Mouse (Mus musculus) stomach, postnatal 0 days (tissue): ENCODE measurements around the gene Gga3. TPM values are rescaled to one million over a fixed set of nuclear protein-coding genes. Genes with fewer than 3 reads are reported as not detected.

ENCODE experiments used
- ATAC-seq: fragments of 200-750 bp; cut with Nextera tagmentation; 2 replicates; pipeline ENCODE4 v1.8.0; 2017; ENCODE audit not compliant: low FRiP score, low TSS enrichment
- DNase-seq: peaks from one replicate; pipeline ENCODE4 v3.0.0-alpha.2; 2016; ENCODE audit warnings: low spot score
- H3K27ac ChIP-seq: fragments of 300-500 bp; sonication (generic); replicated peaks from 2 replicates; pipeline ENCODE4 v1.5.1; 2014; ENCODE audit warnings: mild to moderate bottlenecking, control low read depth
- H3K27me3 ChIP-seq: fragments of 300-500 bp; sonication (generic); 2 replicates; pipeline ENCODE4 v1.6.1; 2014; ENCODE audit warnings: low read length; ENCODE audit not compliant: control insufficient read depth, insufficient read depth
- H3K36me3 ChIP-seq: fragments of 300-500 bp; sonication (generic); 2 replicates; pipeline ENCODE4 v1.6.1; 2014; ENCODE audit warnings: low read length, mixed read lengths; ENCODE audit not compliant: control insufficient read depth, insufficient read depth
- H3K4me1 ChIP-seq: fragments of 300-500 bp; sonication (generic); replicated peaks from 2 replicates; pipeline ENCODE4 v1.6.1; 2014; ENCODE audit warnings: antibody characterized with exemption; ENCODE audit not compliant: control insufficient read depth, insufficient read depth
- H3K4me2 ChIP-seq: fragments of 300-500 bp; sonication (generic); replicated peaks from 2 replicates; pipeline ENCODE4 v1.6.1; 2014; ENCODE audit warnings: low read depth, mild to moderate bottlenecking, control low read depth, moderate library complexity
- H3K4me3 ChIP-seq: fragments of 300-500 bp; sonication (generic); 2 replicates; pipeline ENCODE4 v1.5.1; 2014; ENCODE audit warnings: low read depth, low read length, control low read depth
- H3K9ac ChIP-seq: fragments of 300-500 bp; sonication (generic); 2 replicates; pipeline ENCODE4 v1.6.1; 2014; ENCODE audit warnings: mild to moderate bottlenecking, low read length, control low read depth, mixed read lengths
- H3K9me3 ChIP-seq: fragments of 300-500 bp; sonication (generic); 2 replicates; pipeline ENCODE4 v1.6.1; 2016; ENCODE audit warnings: low read length; ENCODE audit not compliant: control insufficient read depth
- CTCF ChIP-seq: IDR thresholded peaks from 2 replicates; pipeline ENCODE4 v1.5.1; 2016; ENCODE audit warnings: antibody characterized with exemption, low read depth, mild to moderate bottlenecking, moderate library complexity
- EP300 ChIP-seq: optimal IDR thresholded peaks from 2 replicates; pipeline ENCODE3; 2016; ENCODE audit warnings: antibody characterized with exemption
- WGBS: fragments of 180-500 bp; shearing (Covaris S2); extraction: QIAGEN DNeasy Blood & Tissue Kit; methylation state at CpG from one replicate; pipeline ENCODE4 v1.1.7; 2014; 5-methylcytosine and 5-hydroxymethylcytosine counted together
- polyA plus RNA-seq: library from polyadenylated mRNA; unstranded; fragments of >200 nt; fragmentation: Nextera tagmentation; extraction: Ambion mirVana; gene quantifications from 2 replicates; pipeline ENCODE4 v1.2.1, GENCODE M21; 2015

Gga3 gene
- polyA plus RNA-seq, 1 experiment from 2014 or later = 5.2 TPM

GRCm38 (mm10) chr11:115611173-115611572, 7.3 kb upstream of the Gga3 start:
- Histone ChIP-seq H3K27ac (no peak overlapping the region), H3K4me1 (peaks cover 5% of the 10 kb centered on the region; the same call in 1 of the 2 replicates), H3K4me2 (no peak overlapping the region), H3K9ac (no peak overlapping the region), H3K36me3 (peaks cover 18% of the 10 kb centered on the region; the same call in 1 of the 2 replicates), H3K27me3 (no peaks in the 10 kb centered on the region), H3K4me3 (no peak overlapping the region; the same call in 1 of the 2 replicates), H3K9me3 (no peaks in the 10 kb centered on the region)
- no peak for DNase-seq
- TF ChIP-seq EP300 (no peak), CTCF (no peak)
- ATAC-seq = no peak
- 56% methylated on average over 6 of the region's 6 CpGs for WGBS

DNA sequence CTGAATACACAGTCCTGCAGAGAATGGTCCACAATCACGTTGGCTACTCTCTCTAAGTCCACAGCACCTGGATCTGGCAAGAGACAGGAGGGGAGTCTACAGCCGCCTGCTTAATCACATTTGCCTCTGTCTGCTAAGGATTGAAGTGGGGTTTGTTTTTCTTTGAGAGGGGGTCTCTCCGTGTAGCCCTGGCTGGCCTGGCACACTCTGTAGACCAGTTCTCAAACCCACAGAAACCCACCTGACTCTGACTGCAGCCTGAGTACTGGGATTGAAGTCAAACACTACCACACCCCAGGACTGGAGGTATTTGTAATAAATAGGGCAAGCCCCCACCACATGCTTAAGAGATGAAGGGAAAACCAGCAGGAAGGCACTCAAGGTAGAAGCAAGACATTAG, 5.7 kb upstream of the Gga3 start:
- Histone ChIP-seq H3K4me3 (no peak overlapping the region), H3K9me3 (no peaks in the 10 kb centered on the region), H3K27ac (no peak overlapping the region), H3K4me2 (no peak overlapping the region), H3K27me3 (no peaks in the 10 kb centered on the region), H3K36me3 (peaks cover 18% of the 10 kb centered on the region; the same call in 1 of the 2 replicates), H3K4me1 (peaks cover 5% of the 10 kb centered on the region; the same call in 1 of the 2 replicates), H3K9ac (no peak overlapping the region)
- TF ChIP-seq EP300 = no peak
- no peak for TF ChIP-seq CTCF
- DNase-seq (no peak), ATAC-seq (no peak)
- 56% methylated on average over 3 of the region's 3 CpGs for WGBS

DNA sequence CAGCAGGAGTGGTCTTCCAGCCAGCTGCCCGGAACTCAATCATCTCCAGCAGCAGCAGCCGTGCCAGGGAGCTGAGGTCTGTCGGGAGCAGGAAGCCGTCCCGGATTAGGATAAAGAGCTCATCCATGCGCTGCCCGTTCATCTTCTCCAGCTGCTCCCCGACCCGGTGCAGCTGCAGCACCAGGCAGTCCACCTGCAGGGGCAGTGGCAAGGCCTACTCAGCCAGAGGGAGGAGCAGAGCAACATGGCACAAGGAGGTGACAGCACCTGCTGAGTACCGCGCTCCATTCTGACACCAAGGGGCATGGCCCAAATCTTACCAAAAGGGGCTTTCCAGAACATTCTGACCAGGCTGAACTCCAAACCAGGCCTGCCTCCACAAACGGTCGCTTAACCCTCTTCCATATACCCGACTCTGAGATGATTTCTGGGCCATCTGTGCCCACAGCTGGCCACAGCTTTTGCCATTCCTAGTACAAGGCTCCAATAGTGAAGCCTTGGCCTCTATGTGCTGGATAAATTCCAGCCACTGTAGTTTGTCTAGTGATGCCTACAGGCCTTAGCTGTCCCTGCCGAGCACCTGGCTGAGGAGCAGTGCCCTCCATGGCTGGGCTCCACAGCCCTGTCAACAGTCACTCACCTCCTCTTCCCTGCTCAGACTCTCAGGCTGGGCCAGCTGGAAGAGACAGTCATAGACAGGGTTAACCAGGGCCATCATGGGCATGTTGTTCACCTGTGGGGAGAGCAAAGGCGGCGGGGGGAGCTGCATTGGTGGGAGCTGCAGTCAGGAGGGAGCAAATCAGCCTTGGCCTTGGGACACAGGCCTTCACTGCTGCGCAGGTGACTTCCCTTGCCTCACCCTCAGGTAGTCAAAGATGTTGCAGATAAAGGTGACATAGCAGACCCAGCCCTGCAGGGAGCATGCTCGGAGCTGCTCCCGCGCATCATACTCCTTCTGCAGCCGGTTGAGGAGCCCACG, 4.9 kb upstream of the Gga3 start:
- Histone ChIP-seq H3K27ac (no peak overlapping the region), H3K4me3 (no peak overlapping the region), H3K4me2 (no peak overlapping the region), H3K27me3 (no peaks in the 10 kb centered on the region), H3K36me3 (peaks cover 18% of the 10 kb centered on the region; the same call in 1 of the 2 replicates), H3K9ac (no peak overlapping the region), H3K4me1 (peaks cover 5% of the 10 kb centered on the region; the same call in 1 of the 2 replicates), H3K9me3 (no peaks in the 10 kb centered on the region)
- DNase-seq (no peak), ATAC-seq (no peak)
- 76% methylated on average over 23 of the region's 23 CpGs for WGBS
- TF ChIP-seq CTCF (no peak), EP300 (no peak)

DNA sequence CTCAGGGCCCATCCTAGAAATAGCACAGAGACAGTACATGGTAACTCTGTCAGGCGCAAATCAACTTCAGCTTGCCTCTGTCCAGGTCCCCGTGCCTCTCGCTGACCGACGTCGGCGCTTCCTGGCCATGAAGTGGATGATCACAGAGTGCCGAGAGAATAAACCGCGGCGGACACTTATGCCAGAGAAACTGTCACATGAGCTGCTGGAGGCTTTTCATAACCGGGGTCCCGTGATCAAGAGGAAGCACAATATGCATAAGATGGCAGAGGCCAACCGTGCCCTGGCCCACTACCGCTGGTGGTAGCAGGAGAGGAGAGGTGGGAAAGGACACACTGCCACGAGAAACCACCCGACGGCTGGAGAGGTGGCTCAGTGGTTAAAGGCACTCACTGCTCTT, 2.9 kb upstream of the Gga3 start:
- H3K9ac ChIP-seq = no peak overlapping the region
- H3K36me3 ChIP-seq = peaks cover 18% of the 10 kb centered on the region; the same call in 1 of the 2 replicates
- no peaks in the 10 kb centered on the region for H3K27me3 ChIP-seq
- no peaks in the 10 kb centered on the region for H3K9me3 ChIP-seq
- WGBS = 94% methylated on average over 18 of the region's 18 CpGs
- no peak for TF ChIP-seq EP300
- TF ChIP-seq CTCF = no peak
- H3K4me3 ChIP-seq = no peak overlapping the region
- H3K4me2 ChIP-seq = no peak overlapping the region
- no peak overlapping the region for H3K27ac ChIP-seq
- no peak for ATAC-seq
- DNase-seq = no peak
- peaks cover 3% of the 10 kb centered on the region; the same call in 1 of the 2 replicates for H3K4me1 ChIP-seq

DNA sequence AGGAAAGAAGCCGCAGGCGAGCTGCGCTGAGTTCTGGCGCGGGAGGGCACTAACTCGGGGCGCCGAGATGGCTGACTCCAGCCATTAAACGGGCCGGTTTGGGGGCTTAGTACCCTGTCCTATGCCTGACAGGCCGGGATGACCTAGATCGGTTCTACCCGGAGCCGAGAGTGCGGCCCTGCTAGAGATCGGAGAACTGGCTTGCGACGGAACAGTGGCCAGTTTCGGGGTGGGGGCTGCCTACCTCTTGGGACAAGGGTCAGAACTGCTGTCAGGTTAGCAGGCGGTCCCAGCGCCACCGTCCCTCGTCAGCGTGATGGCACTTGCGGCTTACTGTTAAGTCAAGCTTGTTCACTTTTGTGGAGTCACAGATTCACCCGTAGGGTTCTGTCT, 449 bp upstream of the Gga3 start:
- Histone ChIP-seq H3K4me2 (peak overlapping the region; percentile 90), H3K9me3 (no peaks in the 10 kb centered on the region), H3K4me3 (peak overlapping the region; percentile 96), H3K9ac (peak overlapping the region; percentile 94), H3K4me1 (no peaks in the 10 kb centered on the region), H3K36me3 (peaks cover 18% of the 10 kb centered on the region; the same call in 1 of the 2 replicates), H3K27me3 (no peaks in the 10 kb centered on the region), H3K27ac (peak overlapping the region; percentile 94)
- peak; percentile 14; the same call in 1 of the 2 replicates for ATAC-seq
- TF ChIP-seq EP300 (no peak), CTCF (no peak)
- WGBS = 2% methylated on average over 26 of the region's 26 CpGs
- DNase-seq = no peak

DNA sequence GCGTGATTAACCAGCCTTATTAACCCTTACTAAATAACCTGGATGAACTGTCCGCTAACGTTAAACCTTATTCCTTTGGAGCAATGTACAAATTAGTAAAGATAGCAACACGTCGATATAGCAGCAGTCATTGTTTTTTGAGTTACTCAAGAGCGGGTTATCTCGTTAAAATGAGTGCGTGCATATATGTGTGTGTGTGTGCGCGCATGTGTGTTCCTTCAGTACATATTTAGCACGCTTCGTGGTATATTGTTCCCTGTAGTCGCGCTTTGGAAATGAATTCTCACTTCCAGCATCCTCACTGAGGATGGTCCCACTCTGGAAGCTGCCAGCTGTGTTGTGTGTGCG, 749 bp downstream of the Gga3 start:
- H3K4me1 ChIP-seq = no peaks in the 10 kb centered on the region
- ATAC-seq (no peak), DNase-seq (no peak)
- TF ChIP-seq CTCF (no peak), EP300 (no peak)
- peak overlapping the region; percentile 94 for H3K9ac ChIP-seq
- peak overlapping the region; percentile 96 for H3K4me3 ChIP-seq
- H3K9me3 ChIP-seq = no peaks in the 10 kb centered on the region
- peak overlapping the region; percentile 90 for H3K4me2 ChIP-seq
- peaks cover 13% of the 10 kb centered on the region; the same call in 1 of the 2 replicates for H3K36me3 ChIP-seq
- peak overlapping the region; percentile 94 for H3K27ac ChIP-seq
- no peaks in the 10 kb centered on the region for H3K27me3 ChIP-seq
- 6% methylated on average over 15 of the region's 15 CpGs for WGBS
